Mouse (Mus musculus): ENCODE data around the gene Ceacam16.

Ceacam16 gene

DNA sequence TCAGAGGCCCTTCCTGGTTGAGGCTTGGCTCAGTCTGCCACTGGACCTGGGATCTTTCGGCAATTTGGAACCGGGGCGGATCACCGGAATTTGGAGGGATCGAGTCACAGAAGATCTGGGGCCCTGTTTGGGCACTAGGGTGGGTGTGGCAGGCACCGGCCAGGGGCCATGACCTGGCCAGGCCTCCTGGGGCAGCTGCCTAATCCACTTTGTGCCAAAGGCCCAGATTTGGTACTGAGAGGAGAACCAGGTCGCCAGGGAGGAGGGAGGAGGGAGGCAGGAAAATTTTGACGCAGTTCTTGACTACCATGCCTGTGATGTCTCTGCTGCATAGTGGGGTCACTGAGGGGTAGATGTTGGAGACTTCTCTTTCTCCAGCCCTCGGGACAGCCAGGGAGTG lies at the start of gene Ceacam16:
Gene Ceacam16, minus strand, starts transcription at position 101 of the 400 bp plus-strand sequence.
- DNase-seq (ENCODE audit: extremely low spot score, low read depth, low spot score): no peak

GRCm38 (mm10) chr7:19910421-19911291 lies 49.6 kb upstream of the Ceacam16 start:
- no peak for DNase-seq (ENCODE audit: extremely low spot score, low read depth, low spot score)

- no peak for DNase-seq (ENCODE audit: extremely low spot score, low read depth, low spot score)
Observed at GRCm38 (mm10) chr7:19889881-19890280, 28.8 kb upstream of the Ceacam16 start.

DNA sequence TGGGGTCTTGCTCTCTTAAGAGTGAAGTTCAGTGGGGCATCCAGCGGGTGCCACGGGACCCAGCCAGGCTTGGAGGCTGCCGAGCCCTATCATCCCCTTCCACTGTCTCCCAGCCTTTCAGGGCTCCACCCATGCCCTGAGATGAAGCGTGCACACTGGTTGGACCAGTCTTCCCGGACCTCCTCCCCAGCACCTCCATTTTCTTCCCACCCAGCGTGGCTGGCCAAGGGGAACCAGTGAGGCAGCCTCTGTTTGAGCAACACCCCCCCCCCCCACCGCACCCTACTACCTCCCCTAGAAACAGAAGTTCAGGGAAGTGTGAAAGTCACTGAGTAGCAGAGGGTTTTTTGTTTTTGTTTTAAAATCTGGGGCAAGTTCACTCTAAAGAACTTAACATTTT lies 26.8 kb upstream of the Ceacam16 start, which contains the start of gene Ceacam19:
Gene Ceacam19, minus strand, starts transcription at position 117 of the 400 bp plus-strand sequence.
- no peak for DNase-seq (ENCODE audit: extremely low spot score, low read depth, low spot score)

DNA sequence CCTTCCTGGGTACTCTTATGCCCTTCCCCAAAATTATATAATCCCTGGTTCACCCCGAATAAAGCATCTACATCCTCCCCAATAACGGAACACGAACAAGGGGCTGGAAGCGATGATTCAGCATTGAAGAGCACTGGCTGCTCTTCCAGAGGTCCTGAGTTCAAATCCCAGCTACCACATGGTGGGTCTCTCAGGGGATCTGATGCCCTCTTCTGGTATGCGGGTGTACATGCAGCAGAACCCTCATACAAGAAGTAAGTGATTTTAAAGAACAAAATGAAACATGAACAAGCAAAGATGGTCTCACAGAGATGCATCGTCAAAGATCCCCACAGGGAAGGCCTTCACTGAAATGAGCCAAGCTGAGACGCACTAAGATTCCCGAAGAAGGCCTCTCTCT lies 19.7 kb upstream of the Ceacam16 start:
- DNase-seq (ENCODE audit: extremely low spot score, low read depth, low spot score): no peak

- no peak for DNase-seq (ENCODE audit: extremely low spot score, low read depth, low spot score)
Observed at GRCm38 (mm10) chr7:19876781-19877425, 15.8 kb upstream of the Ceacam16 start.

DNA sequence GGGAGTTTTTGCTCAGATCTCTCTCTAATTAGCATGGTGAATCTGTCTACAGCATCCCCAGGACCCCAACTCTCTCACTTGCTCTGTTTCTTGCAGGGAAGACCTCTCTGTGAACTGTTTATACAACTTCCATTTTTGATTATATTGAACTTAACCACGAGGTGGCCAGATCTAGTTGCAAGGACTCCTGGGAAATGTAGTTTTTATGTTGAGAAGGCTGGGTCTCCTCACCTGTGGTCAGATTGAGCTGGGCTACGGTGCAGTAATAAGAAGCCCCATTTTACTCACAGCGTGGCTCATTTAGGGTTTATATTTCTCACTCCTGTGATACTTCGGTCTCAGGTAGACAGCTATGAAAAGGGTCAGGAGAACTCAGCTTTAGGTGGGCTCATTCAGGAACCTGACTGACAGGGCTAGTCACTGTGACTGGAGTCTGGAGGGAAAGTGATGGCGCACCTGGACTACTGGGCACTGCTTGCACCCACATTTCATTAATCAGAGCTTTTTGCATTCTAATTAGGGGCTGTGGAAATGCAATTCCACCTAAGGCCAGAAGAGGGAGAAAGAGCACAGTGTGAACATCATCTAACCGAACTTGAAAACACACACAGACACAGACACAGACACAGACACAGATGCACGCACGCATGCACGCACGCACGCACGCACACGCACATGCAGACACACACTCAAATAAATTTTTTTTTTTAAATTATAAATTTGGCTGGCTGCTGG lies 15.0 kb upstream of the Ceacam16 start:
- DNase-seq (ENCODE audit: extremely low spot score, low read depth, low spot score): peak; percentile 16

GRCm38 (mm10) chr7:19871943-19872601 lies 11.0 kb upstream of the Ceacam16 start:
- no peak for DNase-seq (ENCODE audit: extremely low spot score, low read depth, low spot score)

DNA sequence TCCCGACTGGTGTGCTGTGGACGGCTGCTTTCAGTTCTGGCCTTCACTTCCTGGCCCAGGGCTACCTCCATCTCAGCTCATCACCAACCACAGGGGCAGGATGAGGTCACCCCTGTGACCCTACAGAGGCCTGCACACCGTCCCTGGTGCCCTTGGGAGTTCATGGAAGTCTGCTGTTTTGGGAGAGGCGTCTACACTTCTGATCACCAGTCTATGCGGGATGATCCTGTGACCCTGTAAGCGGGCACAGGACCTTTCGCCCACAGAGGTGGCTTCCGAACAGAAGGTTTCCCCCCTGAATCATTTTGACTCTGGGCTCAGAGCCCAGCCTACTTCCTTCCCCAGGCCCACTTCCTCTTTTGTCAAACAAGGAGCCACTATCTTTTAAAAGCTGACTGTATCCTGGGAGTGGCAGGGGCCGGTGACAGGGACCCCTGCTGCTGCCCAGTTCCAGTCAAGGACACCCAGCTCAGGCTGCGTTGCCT lies 10.1 kb upstream of the Ceacam16 start:
- DNase-seq (ENCODE audit: extremely low spot score, low read depth, low spot score): no peak

DNA sequence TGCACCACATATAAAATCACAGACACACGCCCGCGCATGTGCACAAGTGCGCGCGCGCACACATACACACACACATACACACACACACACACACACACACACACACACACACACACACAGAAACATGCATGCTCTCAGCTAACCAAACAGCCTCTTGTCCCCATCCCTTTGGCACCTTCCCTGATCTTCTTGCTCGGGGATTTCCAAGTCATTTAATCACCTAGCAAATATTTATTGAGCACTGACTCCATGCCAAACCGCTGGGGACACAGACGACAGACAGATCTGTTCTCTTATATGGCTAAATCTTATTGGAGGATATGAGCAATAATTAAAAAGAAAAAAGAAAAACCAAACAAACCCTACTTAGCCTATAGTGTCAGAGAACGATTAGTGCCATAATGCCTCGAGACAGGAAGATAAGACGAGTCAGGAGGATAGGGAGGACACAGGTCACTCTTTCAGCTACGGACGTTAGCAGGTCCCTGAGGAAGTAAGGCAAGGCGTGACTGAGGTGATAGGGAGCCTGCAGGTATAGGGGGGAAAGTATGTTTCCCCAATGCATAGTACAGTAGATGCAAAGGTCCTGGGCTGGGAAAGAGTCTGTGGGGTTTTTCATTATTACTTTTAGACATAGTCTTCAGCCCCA lies 6.8 kb upstream of the Ceacam16 start:
- no peak for DNase-seq (ENCODE audit: extremely low spot score, low read depth, low spot score)

DNA sequence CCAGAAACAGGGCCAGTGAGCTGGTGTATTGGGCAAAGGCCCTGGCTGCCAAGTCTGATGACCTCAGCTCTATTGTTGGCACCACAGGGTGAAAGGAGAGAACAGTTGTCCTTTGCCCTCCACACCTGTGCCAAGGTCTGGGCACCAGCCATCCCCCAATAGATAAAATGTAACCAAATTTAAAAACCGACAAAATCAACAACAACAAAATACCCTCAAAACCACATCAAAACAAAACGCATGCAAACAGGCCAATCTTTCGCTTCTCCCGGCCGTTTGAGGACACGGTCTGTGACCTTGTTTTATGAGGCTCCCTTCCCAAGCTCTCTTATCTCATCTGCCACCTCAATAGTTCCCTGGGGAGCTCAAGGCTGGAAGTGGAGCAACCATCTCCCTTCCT lies 5.4 kb upstream of the Ceacam16 start:
- no peak for DNase-seq (ENCODE audit: extremely low spot score, low read depth, low spot score)

GRCm38 (mm10) chr7:19865246-19866036 lies 4.3 kb upstream of the Ceacam16 start:
- DNase-seq (ENCODE audit: extremely low spot score, low read depth, low spot score): no peak

DNA sequence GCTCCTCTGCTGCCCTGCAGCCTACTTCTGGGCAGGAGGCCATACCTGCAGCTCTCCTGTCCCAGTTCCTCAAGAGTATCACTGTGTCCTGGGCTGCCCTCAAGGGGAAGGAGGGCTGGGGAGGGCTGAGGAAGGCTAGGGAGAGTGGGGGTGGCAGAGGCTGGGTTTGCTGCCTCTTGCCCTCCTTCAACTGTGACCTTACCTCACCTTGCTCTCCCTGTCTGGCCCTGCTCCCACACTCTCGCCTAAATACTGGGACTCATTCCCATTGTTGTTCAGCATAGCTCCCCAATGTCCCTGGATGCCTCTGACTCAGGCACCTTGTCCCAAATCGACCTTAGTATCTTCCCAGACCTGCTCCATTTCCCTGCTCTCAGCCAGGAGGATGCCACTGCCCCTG lies 3.1 kb upstream of the Ceacam16 start:
- DNase-seq (ENCODE audit: extremely low spot score, low read depth, low spot score): no peak

DNA sequence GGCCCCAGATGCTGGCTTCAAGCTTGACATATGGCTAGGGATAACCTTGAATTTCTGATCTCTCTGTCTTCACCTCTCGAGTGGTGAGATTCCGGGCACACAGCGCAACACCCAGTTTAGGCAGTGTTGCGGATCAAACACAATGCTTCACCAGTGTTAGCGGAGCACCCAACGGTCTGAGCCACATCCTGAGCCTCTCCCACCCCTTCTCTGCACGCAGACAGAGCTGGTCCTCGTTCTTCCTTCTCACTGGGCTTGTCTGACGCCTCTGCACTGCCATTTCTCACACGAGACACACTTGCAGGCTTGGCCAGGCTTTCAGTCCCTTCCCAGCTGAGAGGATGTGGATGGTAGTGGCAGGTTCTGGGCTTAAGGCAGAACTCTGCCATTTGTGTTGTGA lies 1.4 kb downstream of the Ceacam16 start:
- DNase-seq (ENCODE audit: extremely low spot score, low read depth, low spot score): no peak

- no peak for DNase-seq (ENCODE audit: extremely low spot score, low read depth, low spot score)
Observed at GRCm38 (mm10) chr7:19856283-19856682, 4.8 kb downstream of the Ceacam16 start.

- no peak for DNase-seq (ENCODE audit: extremely low spot score, low read depth, low spot score)
Observed at GRCm38 (mm10) chr7:19855663-19856062, 5.4 kb downstream of the Ceacam16 start.

DNA sequence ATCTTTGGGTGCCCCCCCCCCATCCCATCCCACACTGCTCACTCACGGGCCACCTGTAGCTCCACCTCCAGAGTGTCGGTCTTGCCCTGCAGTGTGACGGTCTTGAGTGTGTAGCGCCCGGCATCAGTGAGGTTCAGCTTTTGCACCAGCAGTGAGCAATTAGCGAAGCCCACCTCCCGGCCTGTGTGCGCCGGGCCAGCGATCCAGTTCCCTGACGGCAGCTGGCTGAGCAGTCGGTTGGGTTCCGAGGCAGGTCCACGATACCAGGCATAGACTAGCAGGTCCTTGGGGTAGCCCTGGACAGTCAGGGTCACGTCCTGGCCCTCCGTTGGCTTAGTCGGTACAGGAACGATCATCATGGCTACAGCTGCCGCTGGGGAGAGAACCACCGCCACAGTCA lies 7.6 kb downstream of the Ceacam16 start:
- no peak for DNase-seq (ENCODE audit: extremely low spot score, low read depth, low spot score)

DNA sequence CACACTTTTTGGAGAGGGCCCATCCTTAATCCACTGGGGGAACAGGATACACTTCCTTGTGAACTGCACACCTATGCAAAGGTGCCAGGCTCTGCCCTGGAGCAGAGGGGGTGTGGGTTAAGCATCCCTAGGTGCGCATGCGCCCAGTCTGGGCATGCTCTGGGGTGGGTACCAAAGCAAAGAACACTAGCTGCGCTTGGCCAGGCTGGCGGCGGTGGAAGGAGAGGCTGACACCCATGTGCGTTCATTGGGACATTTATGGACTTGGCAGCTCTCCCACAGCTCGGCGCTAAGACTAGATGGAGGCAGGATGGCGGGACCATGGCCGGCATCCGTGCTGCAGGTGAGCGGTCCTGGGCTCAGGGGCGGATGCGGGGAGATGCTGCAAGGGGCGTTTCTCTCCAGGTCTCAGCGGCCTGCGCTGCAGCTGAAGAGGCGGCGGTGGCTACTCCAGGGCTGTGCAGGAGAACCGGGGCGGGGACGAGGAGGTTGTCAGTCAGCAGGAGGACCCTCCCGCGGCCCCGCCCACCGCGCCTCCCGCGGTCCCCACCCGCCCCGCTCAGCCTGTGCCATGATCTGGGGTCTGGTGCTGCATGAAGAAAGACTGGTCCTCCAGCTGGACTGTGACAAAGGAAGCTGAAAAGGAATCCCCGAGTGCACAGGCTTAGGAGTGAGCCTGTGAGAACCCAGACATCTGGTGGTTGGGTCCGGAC lies 9.1 kb downstream of the Ceacam16 start, which contains the start of gene Gm19345:
Gene Gm19345, plus strand, starts transcription at position 146 of the 713 bp plus-strand sequence.
- DNase-seq (ENCODE audit: extremely low spot score, low read depth, low spot score): no peak

All from hindlimb bud, embryonic 11.5 days (tissue).